Mouse (Mus musculus) MEL-GATA-1-ER (cell line): ENCODE data around the gene Jmjd8.

Source experiments
- DNase-seq: peaks from one replicate; pipeline ENCODE4 v3.0.0-alpha.2; 2012; ENCODE audit warnings: low read depth; ENCODE audit errors: extremely low read depth

Jmjd8 gene

DNA sequence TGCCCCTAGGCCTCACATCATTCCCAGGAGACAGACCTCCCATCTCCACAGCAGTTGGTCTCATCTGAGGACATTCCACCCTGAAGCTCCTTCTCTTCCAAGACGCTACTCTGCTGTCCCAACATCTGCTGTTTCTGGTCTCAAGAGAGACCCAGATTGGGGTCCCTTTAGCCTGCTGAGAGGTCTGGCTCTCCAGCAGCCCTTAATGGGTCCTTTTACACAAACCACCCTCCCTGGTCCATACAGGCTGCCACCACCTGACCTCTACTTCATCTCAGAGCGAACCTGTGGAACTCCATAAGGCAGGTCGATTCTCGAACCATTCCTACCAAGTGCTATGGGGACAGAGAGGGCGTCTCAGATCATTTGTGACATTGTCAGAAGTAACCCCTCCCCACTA is 20.6 kb upstream of the Jmjd8 start:
- no peak for DNase-seq

DNA sequence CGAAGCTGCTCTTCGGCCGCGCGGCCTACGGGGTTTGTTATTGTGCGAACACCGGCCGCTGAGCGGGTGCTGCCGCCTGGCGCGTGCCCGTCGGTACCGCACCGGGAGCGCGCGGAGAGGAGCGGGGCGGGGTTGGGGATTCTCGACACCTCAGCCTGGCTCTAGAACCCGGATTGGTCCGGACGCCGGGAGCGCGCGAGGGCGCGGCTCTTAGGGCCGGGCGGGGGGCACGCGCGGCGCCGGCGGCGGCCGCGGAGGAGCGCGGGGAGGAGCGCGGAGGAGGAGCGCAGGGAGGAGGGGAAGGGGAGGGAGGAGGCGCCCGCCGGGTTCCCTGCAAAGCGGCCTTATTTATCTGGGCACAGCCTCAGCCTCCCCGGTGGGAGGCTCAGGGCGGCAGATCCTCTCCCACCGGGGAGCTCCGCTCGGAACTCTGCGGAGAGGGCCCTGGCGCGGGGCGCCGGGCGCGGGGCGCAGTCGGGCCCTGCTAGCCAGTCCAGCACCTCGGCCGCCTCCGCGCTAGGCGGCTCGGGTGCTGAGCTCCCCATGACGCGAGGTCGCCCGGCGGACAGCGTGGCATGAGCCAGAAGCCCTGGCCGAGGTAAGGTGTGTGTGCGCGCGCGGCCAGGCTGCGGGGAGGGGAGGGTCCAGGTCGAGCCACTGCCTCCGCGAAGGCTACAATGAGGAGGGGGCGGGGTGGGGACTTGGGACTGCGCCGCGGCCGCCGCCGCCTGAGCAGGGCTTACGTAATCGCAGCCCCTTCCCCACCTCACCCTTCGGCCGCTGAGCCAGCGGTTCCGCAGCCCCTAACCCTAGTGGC is 19.7 kb upstream of the Jmjd8 start, which contains the start of gene Fbxl16:
Fbxl16 (plus strand) TSS at position 297 of the 817 bp plus-strand sequence.
- DNase-seq: no peak

DNA sequence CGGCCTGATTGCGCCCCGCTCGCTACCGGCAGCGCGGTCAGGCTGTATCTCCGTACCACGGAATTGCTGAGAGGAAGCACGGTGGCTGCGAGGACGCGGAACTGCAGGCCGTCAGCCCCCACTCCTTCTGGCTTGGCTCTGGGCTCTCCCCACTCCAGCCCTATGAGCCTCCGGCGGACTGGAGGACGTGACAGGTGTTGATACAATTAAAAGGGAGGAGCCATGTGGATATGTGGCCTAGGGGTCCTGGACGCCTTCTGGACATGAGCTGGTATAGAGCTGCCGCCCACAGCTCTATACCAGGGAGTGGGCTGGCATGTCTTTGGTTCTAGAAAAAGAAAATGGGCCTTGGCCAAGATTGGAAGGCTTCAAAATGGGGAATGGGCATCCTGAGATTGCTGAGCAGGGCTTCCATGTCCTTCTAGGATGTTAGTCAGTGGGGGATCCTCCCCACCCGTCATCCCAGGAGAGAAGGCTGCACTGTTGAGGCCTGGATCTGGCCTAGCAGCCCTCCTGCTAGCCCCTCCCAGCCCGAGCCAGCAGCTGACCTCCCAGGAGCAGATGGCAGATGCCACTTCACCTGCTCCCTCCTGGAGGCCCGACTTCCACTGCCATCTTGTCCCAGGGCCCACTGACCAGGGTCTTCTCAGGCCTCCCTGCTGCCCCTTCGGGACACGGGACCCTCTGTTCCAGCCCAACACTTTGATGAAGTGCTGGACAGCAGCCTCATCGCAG is 18.9 kb upstream of the Jmjd8 start:
- no peak for DNase-seq

- DNase-seq: no peak
These were observed 17.8 kb upstream of the Jmjd8 start for GRCm38 (mm10) chr17:25810890-25811289.

DNA sequence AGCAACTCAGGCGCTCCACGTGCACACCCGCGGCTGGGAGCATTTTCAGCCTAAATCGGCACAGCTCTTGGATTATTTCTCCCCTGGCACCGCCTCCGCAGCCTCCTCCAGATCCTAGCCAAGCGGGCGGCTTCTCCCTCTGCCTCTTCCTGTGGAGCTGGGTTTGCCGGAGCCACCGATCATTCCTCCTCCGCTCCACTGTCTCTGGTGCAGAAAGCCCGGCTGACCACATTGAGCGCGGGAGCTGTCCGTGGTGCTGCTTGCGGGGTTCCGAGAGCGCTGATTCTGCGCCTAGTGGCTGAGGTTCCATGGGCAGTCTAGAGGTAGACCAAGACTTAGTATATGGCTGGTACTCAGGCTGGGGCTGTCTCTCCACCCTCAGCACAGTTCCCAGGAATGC is 15.2 kb upstream of the Jmjd8 start:
- no peak for DNase-seq

DNA sequence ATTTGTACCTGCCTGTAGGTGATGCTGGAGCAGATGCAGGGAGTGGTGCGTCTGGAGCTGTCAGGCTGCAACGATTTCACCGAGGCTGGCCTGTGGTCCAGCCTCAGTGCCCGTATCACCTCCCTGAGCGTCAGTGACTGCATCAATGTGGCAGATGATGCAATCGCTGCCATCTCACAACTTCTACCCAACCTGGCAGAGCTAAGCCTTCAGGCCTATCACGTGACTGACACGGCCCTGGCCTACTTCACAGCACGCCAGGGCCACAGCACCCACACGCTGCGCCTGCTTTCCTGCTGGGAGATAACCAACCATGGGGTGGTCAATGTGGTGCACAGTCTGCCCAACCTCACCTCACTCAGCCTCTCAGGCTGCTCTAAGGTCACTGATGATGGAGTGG is 11.0 kb upstream of the Jmjd8 start:
- no peak for DNase-seq

- DNase-seq: no peak
These were observed 9.6 kb upstream of the Jmjd8 start for GRCm38 (mm10) chr17:25818851-25819780.

DNA sequence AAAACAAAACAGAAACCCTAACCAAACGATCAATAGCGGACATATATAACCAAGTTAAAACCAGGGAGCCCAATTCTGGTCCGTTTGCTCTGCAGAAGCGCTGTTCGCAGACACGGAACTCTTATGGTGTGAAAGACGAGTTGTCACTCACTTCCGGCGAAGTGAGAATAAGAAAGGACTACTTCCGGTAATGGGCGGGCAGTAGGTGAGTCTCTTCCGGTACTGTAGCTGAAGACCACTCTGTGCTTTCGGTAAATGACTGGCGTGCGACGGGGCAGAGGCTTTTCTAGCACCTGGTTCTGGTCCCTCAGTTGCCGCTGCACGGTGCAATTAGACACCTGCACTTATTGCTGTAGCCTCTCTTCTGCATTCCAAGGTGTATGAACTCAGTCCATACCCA is 5.2 kb upstream of the Jmjd8 start, which contains the start of gene Wdr24:
Wdr24 (plus strand) TSS at position 176 of the 400 bp plus-strand sequence.
- peak; percentile 91 for DNase-seq

DNA sequence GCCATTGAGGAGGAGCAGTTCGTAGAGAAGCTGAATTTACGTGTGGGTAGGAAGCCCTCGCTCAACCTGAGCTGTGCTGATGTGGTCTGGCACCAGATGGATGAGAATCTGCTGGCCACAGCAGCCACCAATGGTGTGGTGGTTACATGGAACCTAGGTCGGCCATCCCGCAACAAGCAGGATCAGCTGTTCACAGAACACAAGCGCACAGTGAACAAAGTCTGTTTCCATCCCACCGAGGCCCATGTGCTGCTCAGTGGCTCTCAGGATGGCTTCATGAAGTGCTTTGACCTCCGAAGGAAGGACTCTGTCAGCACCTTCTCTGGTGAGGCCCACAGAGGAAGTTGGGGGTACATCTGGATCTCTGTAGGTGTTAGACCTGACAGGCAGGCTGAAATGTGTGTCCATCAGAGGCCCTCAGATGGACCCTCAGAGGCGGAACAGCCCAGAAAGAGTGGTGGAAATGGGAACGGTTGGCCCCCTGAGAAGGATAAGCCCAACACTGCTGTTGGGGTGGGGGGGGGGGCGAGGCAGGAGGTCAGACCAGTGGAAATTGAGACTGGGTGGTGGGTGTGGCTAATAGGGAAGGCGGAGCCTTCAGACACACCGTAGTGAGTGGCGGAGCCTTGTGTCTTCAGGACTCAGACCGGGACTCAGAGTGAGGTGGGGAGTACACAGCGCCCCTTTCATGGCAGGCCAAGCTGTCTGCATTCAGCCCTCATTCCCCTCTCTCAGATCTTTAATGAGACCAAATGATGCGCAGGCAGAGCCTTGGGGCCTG is 4.1 kb upstream of the Jmjd8 start:
- peak; percentile 67 for DNase-seq

- DNase-seq: no peak
These were observed 3.4 kb upstream of the Jmjd8 start for GRCm38 (mm10) chr17:25825311-25825710.

DNA sequence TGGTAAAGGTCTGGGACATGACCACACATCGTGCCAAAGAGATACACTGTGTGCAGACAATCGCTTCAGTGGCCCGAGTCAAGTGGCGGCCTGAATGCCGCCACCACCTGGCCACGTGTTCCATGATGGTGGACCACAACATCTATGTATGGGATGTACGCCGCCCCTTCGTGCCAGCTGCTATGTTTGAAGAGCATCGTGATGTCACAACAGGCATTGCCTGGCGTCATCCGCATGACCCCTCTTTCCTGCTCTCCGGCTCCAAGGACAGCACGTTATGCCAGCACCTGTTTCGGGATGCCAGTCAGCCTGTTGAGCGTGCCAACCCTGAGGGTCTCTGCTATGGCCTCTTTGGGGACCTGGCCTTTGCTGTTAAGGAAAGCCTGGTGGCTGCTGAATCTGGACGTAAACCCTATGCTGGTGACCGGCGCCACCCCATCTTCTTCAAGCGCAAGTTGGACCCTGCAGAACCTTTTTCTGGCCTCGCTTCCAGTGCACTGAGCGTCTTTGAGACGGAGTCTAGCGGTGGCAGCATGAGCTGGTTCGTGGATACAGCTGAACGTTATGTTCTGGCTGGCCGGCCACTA is 2.6 kb upstream of the Jmjd8 start:
- no peak for DNase-seq

DNA sequence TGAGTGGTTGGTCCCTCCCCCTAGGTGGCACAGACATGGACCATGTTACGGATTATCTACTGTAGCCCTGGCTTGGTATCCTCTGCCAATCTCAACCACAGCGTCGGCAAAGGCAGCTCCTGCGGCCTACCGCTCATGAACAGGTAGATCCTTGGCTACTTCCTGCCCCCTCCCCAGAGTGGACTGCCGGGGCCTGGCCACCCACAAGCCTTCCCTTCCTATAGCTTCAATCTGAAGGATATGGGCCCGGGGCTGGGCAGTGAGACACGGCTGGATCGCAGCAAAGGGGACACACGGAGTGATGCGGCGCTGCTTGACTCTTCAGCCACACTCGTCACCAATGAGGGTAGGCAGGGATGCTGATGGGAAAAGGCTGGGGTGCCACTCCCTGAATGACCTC is 1.7 kb upstream of the Jmjd8 start:
- no peak for DNase-seq

DNA sequence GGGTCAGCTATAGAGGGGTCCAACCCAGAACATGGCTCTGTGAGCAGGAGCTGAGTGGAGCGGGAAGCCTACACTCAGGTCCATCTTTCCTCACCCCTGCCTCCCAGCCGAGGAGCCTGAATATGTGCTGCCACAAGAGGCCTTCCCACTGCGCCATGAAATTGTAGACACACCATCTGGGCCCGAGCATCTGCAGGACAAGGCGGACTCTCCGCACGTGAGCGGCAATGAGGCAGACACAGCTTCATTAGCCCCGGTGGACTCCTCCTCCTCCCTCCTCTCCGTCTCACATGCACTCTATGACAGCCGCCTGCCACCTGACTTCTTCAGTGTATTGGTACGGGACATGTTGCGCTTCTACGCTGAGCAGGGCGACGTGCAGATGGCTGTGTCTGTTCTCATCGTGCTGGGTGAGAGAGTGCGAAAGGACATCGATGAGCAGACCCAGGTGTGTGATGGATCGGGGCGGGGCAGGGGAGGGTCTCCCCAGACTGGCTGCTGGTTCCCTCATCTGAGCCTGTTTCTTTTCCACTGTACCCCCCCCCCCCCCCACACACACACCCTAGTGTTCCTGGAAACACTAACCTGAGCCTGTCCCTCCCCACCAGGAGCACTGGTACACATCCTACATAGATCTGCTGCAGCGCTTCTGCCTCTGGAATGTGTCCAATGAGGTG is 983 bp upstream of the Jmjd8 start:
- DNase-seq: no peak

DNA sequence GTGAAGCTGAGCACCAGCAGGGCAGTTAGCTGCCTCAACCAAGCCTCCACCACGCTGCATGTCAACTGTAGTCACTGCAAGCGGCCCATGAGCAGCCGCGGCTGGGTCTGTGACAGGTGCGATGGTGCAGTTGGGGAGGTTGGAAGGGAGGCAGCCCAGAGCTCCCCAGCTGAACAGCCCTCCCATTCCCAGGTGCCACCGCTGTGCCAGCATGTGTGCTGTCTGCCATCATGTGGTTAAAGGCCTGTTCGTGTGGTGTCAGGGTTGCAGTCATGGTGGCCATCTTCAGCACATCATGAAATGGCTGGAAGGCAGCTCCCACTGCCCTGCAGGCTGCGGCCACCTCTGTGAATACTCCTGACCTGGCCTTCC is 458 bp upstream of the Jmjd8 start:
- no peak for DNase-seq

GRCm38 (mm10) chr17:25829558-25830017 is 921 bp downstream of the Jmjd8 start:
- DNase-seq: no peak

DNA sequence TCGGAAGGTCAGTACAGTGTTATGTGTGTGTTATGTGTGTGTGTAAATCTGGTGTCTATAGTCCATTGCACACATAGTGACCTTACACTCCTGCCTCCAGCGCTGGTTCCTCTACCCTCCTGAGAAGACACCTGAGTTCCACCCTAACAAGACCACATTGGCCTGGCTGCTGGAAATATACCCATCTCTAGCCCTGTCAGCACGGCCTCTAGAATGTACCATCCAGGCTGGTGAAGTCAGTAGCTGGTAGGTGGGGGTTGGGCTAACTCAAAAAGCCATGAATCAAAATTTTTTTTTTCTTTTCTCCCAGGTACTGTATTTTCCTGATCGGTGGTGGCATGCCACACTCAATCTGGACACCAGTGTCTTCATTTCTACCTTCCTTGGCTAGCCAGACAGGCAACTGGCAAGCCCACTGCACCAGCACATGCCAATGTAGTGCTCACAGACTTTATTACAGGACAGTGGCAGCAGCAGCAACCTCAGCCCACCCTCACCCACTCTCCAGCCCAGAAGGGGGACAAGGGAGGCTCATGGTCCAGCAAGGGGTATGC is 1.6 kb downstream of the Jmjd8 start:
- no peak for DNase-seq

DNA sequence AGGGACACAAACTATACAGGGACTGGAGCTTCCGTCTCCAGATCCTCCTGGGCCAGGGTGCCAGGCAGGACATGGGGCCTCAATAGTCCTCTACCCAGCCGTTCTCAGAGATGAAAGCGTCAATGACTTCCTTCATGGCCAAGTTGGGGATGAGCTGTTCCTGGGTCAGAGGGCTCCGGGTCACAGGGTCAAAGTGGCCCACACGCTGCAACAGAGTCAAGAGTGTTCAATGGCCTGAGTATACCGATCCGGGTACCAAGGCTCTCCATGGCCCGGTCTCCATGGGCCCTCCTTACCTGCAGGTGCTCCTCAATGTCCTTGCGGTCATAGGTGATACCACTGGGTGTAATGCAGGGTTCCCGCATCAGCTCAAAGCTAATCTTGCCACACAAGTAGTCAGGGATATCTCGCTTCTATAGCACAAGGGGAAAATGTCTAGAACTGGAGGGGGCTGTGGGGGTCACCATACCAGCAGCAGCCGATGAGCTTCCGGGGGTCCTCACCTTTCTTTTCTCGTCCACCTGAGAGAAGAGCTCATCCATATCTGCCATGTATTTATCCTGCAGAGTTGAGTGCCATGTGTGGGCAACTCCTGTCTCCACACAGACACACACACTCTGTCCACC is 2.3 kb downstream of the Jmjd8 start:
- DNase-seq: no peak

GRCm38 (mm10) chr17:25831451-25832281 is 3.0 kb downstream of the Jmjd8 start:
- DNase-seq: no peak
